Mouse (Mus musculus): Measurements from ENCODE around the gene Garnl3. TPM values are rescaled to one million over a fixed set of nuclear protein-coding genes. Genes with fewer than 3 reads are reported as not detected.

The Garnl3 gene
- total and polyA plus RNA-seq, 2 experiments from 2014 or later: 49.8 to 114 TPM

DNA sequence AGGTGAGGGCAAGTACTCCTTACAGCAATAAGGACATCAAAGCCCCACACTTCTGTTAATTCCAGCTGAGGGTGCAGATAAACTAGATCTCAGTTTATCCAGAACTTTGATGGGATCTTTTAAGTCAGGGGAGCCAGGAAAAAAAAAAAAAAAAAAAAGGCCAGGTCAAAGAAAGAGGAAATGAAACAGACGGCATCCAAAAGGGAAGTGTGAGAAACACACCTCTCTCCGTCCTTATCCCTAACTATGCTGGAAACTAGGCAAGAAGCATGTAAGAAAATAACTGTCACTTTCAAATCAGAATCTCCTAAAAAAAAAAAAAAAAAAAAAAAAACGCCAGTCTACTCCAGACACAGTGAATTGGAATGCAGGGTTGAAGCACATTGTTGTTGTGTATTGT lies 57.3 kb downstream of the Garnl3 start:
- 65% methylated on average over 3 of the region's 3 CpGs for WGBS
- Histone ChIP-seq H3K4me3 (ENCODE audit: low read depth, low read length) (no peak overlapping the region), H3K36me3 (ENCODE audit: insufficient read depth) (0 out of 2 replicates have a peak, but pooled peaks cover 4% of the 10 kb centered on the region), H3K9ac (no peak overlapping the region), H3K27ac (ENCODE audit: low read depth, low read length) (no peak overlapping the region), H3K4me2 (ENCODE audit: low read depth) (no peak overlapping the region), H3K4me1 (ENCODE audit: insufficient read depth) (no peaks in the 10 kb centered on the region), H3K9me3 (ENCODE audit: low read length) (no peaks in the 10 kb centered on the region), H3K27me3 (ENCODE audit: insufficient read depth, low read length) (no peaks in the 10 kb centered on the region)
- DNase-seq (no peak), ATAC-seq (no peak)
- TF ChIP-seq CTCF (IDR thresholded peaks at IDR 0.05; ENCODE audit: low read depth): no peak

DNA sequence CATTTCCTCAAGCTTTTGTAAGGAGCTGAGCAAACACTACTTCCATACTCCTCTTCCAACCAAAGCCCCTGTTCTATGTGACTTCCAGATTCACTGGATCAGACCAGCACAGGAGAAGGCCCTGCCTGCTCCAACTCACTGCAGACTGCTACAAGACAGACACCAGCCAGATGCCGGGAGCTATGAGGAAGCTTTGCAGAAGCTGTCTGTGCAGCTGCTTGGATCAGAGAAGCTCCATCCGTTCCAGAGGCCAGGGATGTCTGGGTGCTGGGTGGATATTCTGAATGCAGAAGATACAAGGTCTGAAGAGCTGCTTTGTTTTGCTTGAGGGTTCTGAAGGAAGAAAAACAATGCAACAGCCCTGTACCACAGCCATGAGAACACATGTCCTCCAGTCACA lies 59.1 kb downstream of the Garnl3 start:
- no peaks in the 10 kb centered on the region for H3K4me1 ChIP-seq (ENCODE audit: insufficient read depth)
- H3K4me3 ChIP-seq (ENCODE audit: low read depth, low read length): no peak overlapping the region
- no peak for DNase-seq
- TF ChIP-seq CTCF (IDR thresholded peaks at IDR 0.05; ENCODE audit: low read depth): no peak
- ATAC-seq: no peak
- H3K27ac ChIP-seq (ENCODE audit: low read depth, low read length): no peak overlapping the region
- WGBS: 62% methylated on average over 2 of the region's 2 CpGs
- no peaks in the 10 kb centered on the region for H3K27me3 ChIP-seq (ENCODE audit: insufficient read depth, low read length)
- H3K4me2 ChIP-seq (ENCODE audit: low read depth): no peak overlapping the region
- no peak overlapping the region for H3K9ac ChIP-seq
- H3K36me3 ChIP-seq (ENCODE audit: insufficient read depth): 0 out of 2 replicates have a peak, but pooled peaks cover 4% of the 10 kb centered on the region
- H3K9me3 ChIP-seq (ENCODE audit: low read length): no peaks in the 10 kb centered on the region

DNA sequence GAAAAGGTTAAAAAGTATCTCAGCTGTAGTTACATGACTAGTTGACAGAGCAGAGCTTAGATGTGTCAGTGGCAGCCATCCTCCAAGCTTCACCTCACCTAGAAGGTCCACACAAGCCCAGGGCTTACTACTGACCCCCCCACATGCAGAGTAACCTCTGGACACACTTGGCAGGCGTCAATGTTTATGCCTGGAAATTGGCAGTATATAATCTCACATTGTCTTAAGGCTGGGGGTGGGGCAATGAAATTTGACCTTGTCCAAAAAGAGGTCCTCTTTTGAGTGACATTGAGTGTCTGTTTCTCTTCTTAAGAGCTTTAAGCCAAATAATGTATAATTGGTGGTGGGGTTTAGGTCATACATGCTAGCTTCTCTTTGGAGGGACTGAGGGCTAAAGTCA lies 65.8 kb downstream of the Garnl3 start:
- no peaks in the 10 kb centered on the region for H3K27me3 ChIP-seq (ENCODE audit: insufficient read depth, low read length)
- no peaks in the 10 kb centered on the region for H3K4me1 ChIP-seq (ENCODE audit: insufficient read depth)
- no peak overlapping the region for H3K4me3 ChIP-seq (ENCODE audit: low read depth, low read length)
- no peak overlapping the region for H3K27ac ChIP-seq (ENCODE audit: low read depth, low read length)
- H3K36me3 ChIP-seq (ENCODE audit: insufficient read depth): no peaks in the 10 kb centered on the region
- H3K9me3 ChIP-seq (ENCODE audit: low read length): no peaks in the 10 kb centered on the region
- no peak for ATAC-seq
- 68% methylated on average over 1 of the region's 1 CpGs for WGBS
- no peak for DNase-seq
- no peak for TF ChIP-seq CTCF (IDR thresholded peaks at IDR 0.05; ENCODE audit: low read depth)
- no peak overlapping the region for H3K9ac ChIP-seq
- H3K4me2 ChIP-seq (ENCODE audit: low read depth): no peak overlapping the region

DNA sequence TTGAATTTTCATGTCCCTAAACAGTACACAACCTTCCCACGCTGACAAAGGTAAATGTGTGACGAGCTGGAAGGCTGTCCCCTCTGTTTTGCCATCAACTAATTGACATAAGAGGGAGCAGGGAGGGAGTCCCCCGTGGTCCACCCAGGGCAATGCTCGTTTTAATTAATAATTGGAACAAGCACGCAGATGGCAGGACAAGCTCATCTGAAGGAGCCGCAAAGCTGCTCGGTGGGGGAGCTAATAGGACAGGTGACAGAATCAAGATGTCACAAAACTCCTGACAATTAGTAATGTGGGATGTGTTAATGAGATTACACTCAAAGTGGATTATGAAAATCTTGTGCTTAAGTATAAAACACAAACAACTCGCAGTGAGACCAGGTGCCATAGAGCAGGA lies 68.7 kb downstream of the Garnl3 start:
- no peak for ATAC-seq
- Histone ChIP-seq H3K36me3 (ENCODE audit: insufficient read depth) (0 out of 2 replicates have a peak, but pooled peaks cover 3% of the 10 kb centered on the region), H3K27me3 (ENCODE audit: insufficient read depth, low read length) (no peaks in the 10 kb centered on the region), H3K27ac (ENCODE audit: low read depth, low read length) (no peak overlapping the region), H3K9ac (no peak overlapping the region), H3K4me2 (ENCODE audit: low read depth) (no peak overlapping the region), H3K4me1 (ENCODE audit: insufficient read depth) (no peaks in the 10 kb centered on the region), H3K4me3 (ENCODE audit: low read depth, low read length) (no peak overlapping the region), H3K9me3 (ENCODE audit: low read length) (no peaks in the 10 kb centered on the region)
- no peak for DNase-seq
- 28% methylated on average over 8 of the region's 8 CpGs for WGBS
- TF ChIP-seq CTCF (IDR thresholded peaks at IDR 0.05; ENCODE audit: low read depth): no peak

DNA sequence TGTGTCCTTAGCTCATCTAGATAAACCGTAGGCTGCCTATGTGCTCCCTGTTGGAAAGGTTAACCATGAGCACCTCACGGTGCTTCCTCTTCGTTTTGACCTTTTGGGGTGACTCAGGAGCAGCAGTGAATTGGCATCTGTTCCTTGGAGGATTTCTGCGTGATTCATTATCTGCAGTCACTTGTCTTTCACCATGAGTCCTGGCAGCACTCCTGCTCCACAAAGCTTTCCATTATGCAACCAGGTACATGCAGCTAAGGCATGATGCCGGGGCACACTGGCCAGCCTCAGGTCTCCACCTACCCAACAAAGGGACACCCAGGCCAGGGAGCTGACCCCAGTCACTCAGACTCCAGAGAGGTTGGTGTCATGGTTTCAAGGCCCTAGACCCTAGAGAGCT lies 72.5 kb downstream of the Garnl3 start:
- Histone ChIP-seq H3K27me3 (ENCODE audit: insufficient read depth, low read length) (no peaks in the 10 kb centered on the region), H3K9me3 (ENCODE audit: low read length) (no peaks in the 10 kb centered on the region), H3K4me2 (ENCODE audit: low read depth) (no peak overlapping the region), H3K4me3 (ENCODE audit: low read depth, low read length) (no peak overlapping the region), H3K27ac (ENCODE audit: low read depth, low read length) (no peak overlapping the region), H3K9ac (no peak overlapping the region), H3K4me1 (ENCODE audit: insufficient read depth) (no peaks in the 10 kb centered on the region), H3K36me3 (ENCODE audit: insufficient read depth) (peaks cover 7% of the 10 kb centered on the region; the same call in 1 of the 2 replicates)
- DNase-seq: no peak
- TF ChIP-seq CTCF (IDR thresholded peaks at IDR 0.05; ENCODE audit: low read depth): no peak
- WGBS: 86% methylated on average over 5 of the region's 5 CpGs
- no peak for ATAC-seq

DNA sequence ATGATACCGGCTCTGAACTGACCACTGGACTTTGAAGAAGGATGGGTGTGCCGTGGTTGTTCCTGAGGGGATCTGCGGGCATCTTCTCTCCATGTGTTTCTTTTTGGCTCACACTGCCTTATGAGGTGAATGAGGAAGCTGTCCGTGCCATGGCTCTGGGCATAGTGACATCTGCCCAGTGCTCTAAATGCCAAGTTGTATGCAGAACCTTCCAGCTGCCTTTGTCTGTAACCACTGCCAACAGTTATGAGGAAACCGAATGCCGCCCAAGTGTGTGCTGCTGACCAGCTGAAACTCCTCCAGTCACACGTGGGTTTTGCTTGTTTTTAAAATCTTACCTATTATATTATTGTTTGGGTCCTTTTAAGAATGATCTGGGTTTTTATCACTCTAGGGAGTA lies 73.9 kb downstream of the Garnl3 start:
- 86% methylated on average over 7 of the region's 7 CpGs for WGBS
- H3K36me3 ChIP-seq (ENCODE audit: insufficient read depth): peaks cover 7% of the 10 kb centered on the region; the same call in 1 of the 2 replicates
- ATAC-seq (no peak), DNase-seq (no peak)
- no peaks in the 10 kb centered on the region for H3K27me3 ChIP-seq (ENCODE audit: insufficient read depth, low read length)
- no peak overlapping the region for H3K4me2 ChIP-seq (ENCODE audit: low read depth)
- no peaks in the 10 kb centered on the region for H3K9me3 ChIP-seq (ENCODE audit: low read length)
- no peak overlapping the region for H3K27ac ChIP-seq (ENCODE audit: low read depth, low read length)
- no peak overlapping the region for H3K9ac ChIP-seq
- no peak for TF ChIP-seq CTCF (IDR thresholded peaks at IDR 0.05; ENCODE audit: low read depth)
- no peaks in the 10 kb centered on the region for H3K4me1 ChIP-seq (ENCODE audit: insufficient read depth)
- H3K4me3 ChIP-seq (ENCODE audit: low read depth, low read length): no peak overlapping the region

DNA sequence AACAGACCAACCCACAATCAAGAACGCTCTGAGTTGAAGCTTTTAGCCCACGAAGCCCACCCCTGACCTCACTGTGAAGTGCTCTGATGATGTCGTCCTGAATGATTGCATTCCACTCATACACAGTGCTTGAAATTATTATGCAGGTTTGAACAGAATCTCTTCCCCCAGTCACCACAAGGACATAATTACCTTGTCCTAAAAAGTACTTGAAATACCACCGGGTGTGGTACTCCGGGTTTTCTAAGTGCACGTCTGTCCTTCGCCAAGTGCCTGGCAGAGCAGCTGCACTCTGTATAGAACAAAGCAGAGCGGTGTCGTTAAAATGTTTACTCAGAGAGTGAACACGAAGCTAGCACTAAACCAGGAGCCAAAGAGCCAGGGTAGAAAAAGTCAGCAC lies 77.5 kb downstream of the Garnl3 start:
- peak; percentile 56; the same call in 1 of the 2 replicates for ATAC-seq
- H3K4me3 ChIP-seq (ENCODE audit: low read depth, low read length): no peak overlapping the region
- no peak overlapping the region for H3K9ac ChIP-seq
- no peaks in the 10 kb centered on the region for H3K27me3 ChIP-seq (ENCODE audit: insufficient read depth, low read length)
- WGBS: 28% methylated on average over 10 of the region's 10 CpGs
- H3K36me3 ChIP-seq (ENCODE audit: insufficient read depth): peaks cover 5% of the 10 kb centered on the region; the same call in 1 of the 2 replicates
- H3K4me2 ChIP-seq (ENCODE audit: low read depth): no peak overlapping the region
- H3K27ac ChIP-seq (ENCODE audit: low read depth, low read length): no peak overlapping the region
- DNase-seq: no peak
- H3K4me1 ChIP-seq (ENCODE audit: insufficient read depth): no peaks in the 10 kb centered on the region
- H3K9me3 ChIP-seq (ENCODE audit: low read length): no peaks in the 10 kb centered on the region
- no peak for TF ChIP-seq CTCF (IDR thresholded peaks at IDR 0.05; ENCODE audit: low read depth)
